Mouse (Mus musculus): ENCODE results near the gene Map2k6. TPM values are rescaled to one million over a fixed set of nuclear protein-coding genes. Genes with fewer than 3 reads are reported as not detected.

The Map2k6 gene
- polyA plus RNA-seq, 1 experiment from 2014 or later: 22.2 TPM

DNA sequence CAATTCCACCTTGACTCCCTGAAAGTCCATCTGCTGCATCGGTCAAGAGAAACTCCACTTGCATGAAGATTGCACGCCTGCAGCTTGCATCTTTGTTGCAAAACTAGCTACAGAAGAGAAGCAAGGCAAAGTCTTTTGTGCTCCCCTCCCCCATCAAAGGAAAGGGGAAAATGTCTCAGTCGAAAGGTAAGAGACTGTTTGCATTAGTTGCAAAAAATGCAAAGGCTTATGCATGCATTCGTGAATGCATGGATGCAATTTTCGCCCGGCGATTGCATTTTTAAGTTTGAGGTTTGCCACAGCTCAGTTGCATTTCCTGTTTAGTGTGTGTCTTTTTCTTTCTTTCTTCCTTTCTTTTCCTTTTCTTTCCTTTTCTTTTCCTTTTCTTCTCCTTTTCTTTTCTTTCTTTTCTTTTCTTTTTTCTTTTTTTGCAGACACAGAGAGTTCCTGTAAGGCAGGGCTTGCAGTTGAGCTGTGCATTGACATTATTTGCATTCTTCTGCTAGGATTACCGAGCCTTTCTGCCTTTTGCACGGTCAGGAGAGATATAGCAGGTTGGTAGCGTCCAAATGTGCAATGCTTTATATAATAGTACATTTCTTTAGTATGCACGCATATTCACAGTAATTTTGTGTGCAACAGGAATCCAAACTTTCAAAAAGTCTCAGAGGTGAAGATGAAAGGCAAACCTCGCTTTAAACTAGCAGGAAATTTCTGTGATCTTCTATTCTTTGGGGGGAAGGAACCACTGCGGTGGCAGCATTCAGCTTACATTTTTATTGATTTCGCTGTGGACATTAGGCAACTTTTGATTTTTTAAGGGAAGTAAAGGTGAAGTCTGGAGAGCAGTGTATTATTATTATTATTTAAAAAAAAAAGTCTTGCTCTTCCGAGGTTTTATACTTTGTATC is 573 bp downstream of the Map2k6 start:
- peak overlapping the region; percentile 48; the same call in 1 of the 2 replicates for H3K9ac ChIP-seq (replicated peaks; ENCODE audit: low read depth, low read length)
- peak overlapping the region; percentile 53 for H3K4me3 ChIP-seq (ENCODE audit: low read depth, low read length)
- no peaks in the 10 kb centered on the region for H3K9me3 ChIP-seq (ENCODE audit: control insufficient read depth, low read length)
- WGBS: 11% methylated on average over 15 of the region's 15 CpGs
- no peak for ATAC-seq (ENCODE audit: low read depth)
- H3K27ac ChIP-seq (ENCODE audit: low read depth, low read length): peak overlapping the region; percentile 18; the same call in 1 of the 2 replicates
- no peaks in the 10 kb centered on the region for H3K27me3 ChIP-seq (ENCODE audit: control insufficient read depth, insufficient read depth, low read length)
- peaks cover 14% of the 10 kb centered on the region; the same call in 1 of the 2 replicates for H3K4me1 ChIP-seq (ENCODE audit: control insufficient read depth, insufficient read depth, low read length)
- no peaks in the 10 kb centered on the region for H3K36me3 ChIP-seq (ENCODE audit: control insufficient read depth, insufficient read depth, low read length)
- H3K4me2 ChIP-seq (ENCODE audit: low read depth, low read length): peak overlapping the region; percentile 68

DNA sequence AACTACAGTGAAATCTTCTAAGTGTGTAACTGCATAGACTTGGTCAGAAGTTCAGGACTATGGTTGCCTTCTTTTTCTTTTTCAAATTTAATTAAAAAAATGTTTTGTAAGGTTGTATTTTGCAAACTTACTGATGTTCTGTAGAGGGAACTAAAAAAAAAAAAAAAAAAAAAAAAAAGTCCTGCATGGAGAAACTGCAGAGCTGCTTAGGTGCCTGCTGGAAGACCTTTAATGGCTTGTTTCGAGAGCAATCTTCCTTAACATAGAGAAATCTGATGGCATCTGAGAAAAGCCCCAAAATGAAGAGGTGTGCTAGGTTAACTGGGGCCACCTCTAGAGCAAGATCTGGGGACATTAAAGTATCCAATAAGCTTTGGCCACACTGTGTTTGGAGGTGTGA is 1.4 kb downstream of the Map2k6 start:
- no peak for ATAC-seq (ENCODE audit: low read depth)
- no peaks in the 10 kb centered on the region for H3K9me3 ChIP-seq (ENCODE audit: control insufficient read depth, low read length)
- H3K36me3 ChIP-seq (ENCODE audit: control insufficient read depth, insufficient read depth, low read length): no peaks in the 10 kb centered on the region
- peaks cover 14% of the 10 kb centered on the region; the same call in 1 of the 2 replicates for H3K4me1 ChIP-seq (ENCODE audit: control insufficient read depth, insufficient read depth, low read length)
- H3K27me3 ChIP-seq (ENCODE audit: control insufficient read depth, insufficient read depth, low read length): no peaks in the 10 kb centered on the region
- no peak overlapping the region for H3K27ac ChIP-seq (ENCODE audit: low read depth, low read length)
- no peak overlapping the region for H3K9ac ChIP-seq (replicated peaks; ENCODE audit: low read depth, low read length)
- 44% methylated on average over 1 of the region's 1 CpGs for WGBS
- peak overlapping the region; percentile 53 for H3K4me3 ChIP-seq (ENCODE audit: low read depth, low read length)
- peak overlapping the region; percentile 68 for H3K4me2 ChIP-seq (ENCODE audit: low read depth, low read length)

DNA sequence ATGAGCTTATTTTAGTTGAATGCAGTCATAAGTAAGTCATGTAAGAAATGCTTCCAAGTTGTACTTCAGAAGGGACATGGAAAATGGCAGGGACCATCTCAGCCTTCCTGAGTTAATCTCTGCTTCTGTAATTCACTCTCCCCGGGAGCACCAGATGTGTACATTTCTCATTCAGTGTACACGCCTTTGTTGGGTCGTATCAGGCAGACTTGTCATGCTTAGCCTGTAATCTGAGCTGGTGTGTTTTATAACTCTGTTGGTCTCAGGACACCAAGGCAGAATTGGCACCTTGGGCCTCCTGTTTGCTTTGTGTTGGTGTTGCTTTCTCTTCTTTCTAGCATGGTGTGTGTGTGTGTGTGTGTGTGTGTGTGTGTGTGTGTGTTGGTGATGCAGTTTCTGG is 3.7 kb downstream of the Map2k6 start:
- Histone ChIP-seq H3K4me1 (ENCODE audit: control insufficient read depth, insufficient read depth, low read length) (peaks cover 9% of the 10 kb centered on the region; the same call in 1 of the 2 replicates), H3K36me3 (ENCODE audit: control insufficient read depth, insufficient read depth, low read length) (no peaks in the 10 kb centered on the region), H3K27me3 (ENCODE audit: control insufficient read depth, insufficient read depth, low read length) (no peaks in the 10 kb centered on the region), H3K9me3 (ENCODE audit: control insufficient read depth, low read length) (no peaks in the 10 kb centered on the region), H3K27ac (ENCODE audit: low read depth, low read length) (no peak overlapping the region), H3K9ac (replicated peaks; ENCODE audit: low read depth, low read length) (no peak overlapping the region), H3K4me3 (ENCODE audit: low read depth, low read length) (no peak overlapping the region), H3K4me2 (ENCODE audit: low read depth, low read length) (peak overlapping the region; percentile 6; the same call in 1 of the 2 replicates)
- 17% methylated on average over 3 of the region's 3 CpGs for WGBS
- no peak for ATAC-seq (ENCODE audit: low read depth)

DNA sequence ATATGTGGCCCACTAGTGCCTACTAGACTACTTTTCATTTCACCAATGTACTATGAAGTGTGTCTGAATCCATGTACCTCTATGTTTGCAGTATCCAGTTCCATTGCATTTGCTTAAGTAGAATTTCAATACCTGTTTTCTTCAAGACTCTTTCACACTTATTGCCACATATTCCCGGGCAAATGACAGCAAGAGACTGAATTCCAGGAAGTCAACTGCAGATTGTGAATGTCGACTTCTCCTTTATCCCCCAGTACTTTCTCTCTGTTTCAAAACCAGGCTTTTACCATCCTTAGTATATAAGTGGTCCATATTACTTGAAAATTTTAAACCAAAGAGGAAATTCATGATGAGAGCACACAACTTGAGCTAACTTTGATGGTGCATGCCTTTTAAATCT is 4.7 kb downstream of the Map2k6 start:
- Histone ChIP-seq H3K4me3 (ENCODE audit: low read depth, low read length) (no peak overlapping the region), H3K9ac (replicated peaks; ENCODE audit: low read depth, low read length) (no peak overlapping the region)
- no peak for ATAC-seq (ENCODE audit: low read depth)

DNA sequence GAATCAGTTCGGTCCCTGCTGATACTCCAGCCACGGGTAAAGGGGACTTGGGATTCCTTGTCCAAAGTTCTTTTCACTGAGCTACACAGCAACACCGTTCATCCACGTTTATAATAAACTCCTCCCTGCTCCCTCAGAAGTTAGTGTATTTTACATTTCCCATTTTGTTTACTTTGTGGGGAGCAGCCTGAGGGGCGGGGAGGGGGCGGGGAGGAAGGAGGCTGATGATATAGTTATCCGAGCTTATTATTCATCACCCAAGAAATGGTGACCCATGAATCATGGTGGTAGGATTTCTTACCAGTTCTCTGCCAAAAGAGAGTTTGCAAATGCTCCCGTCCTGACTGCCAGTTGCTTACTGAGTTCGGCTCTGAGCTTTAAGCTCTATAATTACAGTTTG is 6.7 kb downstream of the Map2k6 start:
- H3K4me2 ChIP-seq (ENCODE audit: low read depth, low read length): no peak overlapping the region
- ATAC-seq (ENCODE audit: low read depth): no peak
- H3K9me3 ChIP-seq (ENCODE audit: control insufficient read depth, low read length): no peaks in the 10 kb centered on the region
- H3K27ac ChIP-seq (ENCODE audit: low read depth, low read length): no peak overlapping the region
- WGBS: 81% methylated on average over 9 of the region's 9 CpGs
- no peaks in the 10 kb centered on the region for H3K27me3 ChIP-seq (ENCODE audit: control insufficient read depth, insufficient read depth, low read length)
- H3K4me1 ChIP-seq (ENCODE audit: control insufficient read depth, insufficient read depth, low read length): peaks cover 4% of the 10 kb centered on the region; the same call in 1 of the 2 replicates
- H3K9ac ChIP-seq (replicated peaks; ENCODE audit: low read depth, low read length): no peak overlapping the region
- H3K4me3 ChIP-seq (ENCODE audit: low read depth, low read length): no peak overlapping the region
- no peaks in the 10 kb centered on the region for H3K36me3 ChIP-seq (ENCODE audit: control insufficient read depth, insufficient read depth, low read length)

More for the DNA sequence above, 4.7 kb downstream of the Map2k6 start:
- H3K4me2 ChIP-seq (ENCODE audit: low read depth, low read length): no peak overlapping the region
- peaks cover 9% of the 10 kb centered on the region; the same call in 1 of the 2 replicates for H3K4me1 ChIP-seq (ENCODE audit: control insufficient read depth, insufficient read depth, low read length)
- H3K27me3 ChIP-seq (ENCODE audit: control insufficient read depth, insufficient read depth, low read length): no peaks in the 10 kb centered on the region
- no peaks in the 10 kb centered on the region for H3K9me3 ChIP-seq (ENCODE audit: control insufficient read depth, low read length)
- H3K27ac ChIP-seq (ENCODE audit: low read depth, low read length): no peak overlapping the region
- no peaks in the 10 kb centered on the region for H3K36me3 ChIP-seq (ENCODE audit: control insufficient read depth, insufficient read depth, low read length)
- 94% methylated on average over 2 of the region's 2 CpGs for WGBS

DNA sequence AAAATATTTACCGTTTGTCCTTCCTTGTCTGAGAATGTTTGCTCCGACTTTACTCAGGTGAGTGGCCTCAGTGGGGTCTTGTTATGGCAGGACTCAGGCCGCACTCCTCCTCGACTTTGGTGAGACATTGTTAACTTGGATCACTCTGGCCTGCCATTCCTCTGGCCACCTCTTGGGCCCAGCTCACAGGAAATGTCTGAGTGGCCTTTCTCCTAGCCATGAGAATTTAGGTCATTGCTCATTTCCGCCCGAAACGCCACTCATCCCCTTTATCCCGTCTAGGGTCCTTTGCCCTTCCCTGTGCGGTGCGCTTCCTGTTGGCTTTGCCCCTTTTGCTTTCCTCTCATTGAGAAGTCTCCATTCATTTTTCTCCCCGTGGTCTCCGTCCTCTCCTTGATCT is 10.2 kb downstream of the Map2k6 start:
- no peak for ATAC-seq (ENCODE audit: low read depth)
- no peak overlapping the region for H3K4me2 ChIP-seq (ENCODE audit: low read depth, low read length)
- no peaks in the 10 kb centered on the region for H3K4me1 ChIP-seq (ENCODE audit: control insufficient read depth, insufficient read depth, low read length)
- WGBS: 92% methylated on average over 12 of the region's 12 CpGs
- H3K9ac ChIP-seq (replicated peaks; ENCODE audit: low read depth, low read length): no peak overlapping the region
- H3K27me3 ChIP-seq (ENCODE audit: control insufficient read depth, insufficient read depth, low read length): no peaks in the 10 kb centered on the region
- no peaks in the 10 kb centered on the region for H3K36me3 ChIP-seq (ENCODE audit: control insufficient read depth, insufficient read depth, low read length)
- H3K27ac ChIP-seq (ENCODE audit: low read depth, low read length): no peak overlapping the region
- no peak overlapping the region for H3K4me3 ChIP-seq (ENCODE audit: low read depth, low read length)
- H3K9me3 ChIP-seq (ENCODE audit: control insufficient read depth, low read length): no peaks in the 10 kb centered on the region

DNA sequence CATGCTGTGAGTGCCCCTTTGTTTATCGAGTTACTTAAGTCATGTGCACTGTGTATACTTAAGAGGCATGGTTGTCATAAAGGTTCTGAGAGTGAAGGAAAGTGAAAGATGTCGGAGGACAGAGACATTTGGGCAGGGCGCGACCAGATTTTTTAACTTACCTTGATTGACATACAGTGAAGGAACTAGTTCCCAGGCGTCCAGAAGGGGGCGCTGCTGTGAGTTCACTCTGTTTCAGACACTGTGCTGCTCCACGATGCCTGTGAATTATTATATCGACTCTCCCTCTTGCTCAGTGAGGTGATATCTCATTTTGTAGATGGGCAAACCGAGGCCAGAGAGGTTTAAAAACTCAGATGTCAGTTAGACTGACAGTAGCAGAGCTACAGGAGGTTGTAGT is 10.9 kb downstream of the Map2k6 start:
- H3K36me3 ChIP-seq (ENCODE audit: control insufficient read depth, insufficient read depth, low read length): no peaks in the 10 kb centered on the region
- no peak overlapping the region for H3K9ac ChIP-seq (replicated peaks; ENCODE audit: low read depth, low read length)
- H3K4me1 ChIP-seq (ENCODE audit: control insufficient read depth, insufficient read depth, low read length): no peaks in the 10 kb centered on the region
- H3K27me3 ChIP-seq (ENCODE audit: control insufficient read depth, insufficient read depth, low read length): no peaks in the 10 kb centered on the region
- H3K4me2 ChIP-seq (ENCODE audit: low read depth, low read length): no peak overlapping the region
- H3K9me3 ChIP-seq (ENCODE audit: control insufficient read depth, low read length): no peaks in the 10 kb centered on the region
- WGBS: 71% methylated on average over 9 of the region's 9 CpGs
- no peak for ATAC-seq (ENCODE audit: low read depth)
- H3K4me3 ChIP-seq (ENCODE audit: low read depth, low read length): no peak overlapping the region
- no peak overlapping the region for H3K27ac ChIP-seq (ENCODE audit: low read depth, low read length)

DNA sequence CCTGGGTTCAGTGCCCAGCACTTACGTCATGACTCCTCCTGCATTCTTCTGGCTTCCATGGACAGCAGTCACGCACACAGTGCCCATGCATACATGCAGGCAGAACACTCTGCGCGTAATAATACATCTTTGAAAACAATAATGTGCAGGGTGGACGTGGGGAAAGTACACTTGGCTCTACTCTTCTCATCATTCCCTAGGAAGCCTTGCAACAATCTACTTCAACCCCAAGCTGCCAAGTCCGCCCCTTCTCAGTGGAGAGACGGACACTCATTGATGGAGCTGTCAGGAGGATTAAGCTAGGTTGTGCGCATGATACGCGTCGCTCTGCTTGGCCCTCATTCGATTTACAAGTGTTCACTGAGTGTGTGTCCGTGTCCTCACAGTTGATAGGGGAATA is 12.7 kb downstream of the Map2k6 start:
- 95% methylated on average over 13 of the region's 13 CpGs for WGBS
- ATAC-seq (ENCODE audit: low read depth): no peak
- H3K9me3 ChIP-seq (ENCODE audit: control insufficient read depth, low read length): no peaks in the 10 kb centered on the region
- H3K4me3 ChIP-seq (ENCODE audit: low read depth, low read length): no peak overlapping the region
- H3K36me3 ChIP-seq (ENCODE audit: control insufficient read depth, insufficient read depth, low read length): no peaks in the 10 kb centered on the region
- no peaks in the 10 kb centered on the region for H3K27me3 ChIP-seq (ENCODE audit: control insufficient read depth, insufficient read depth, low read length)
- no peak overlapping the region for H3K9ac ChIP-seq (replicated peaks; ENCODE audit: low read depth, low read length)
- H3K4me1 ChIP-seq (ENCODE audit: control insufficient read depth, insufficient read depth, low read length): no peaks in the 10 kb centered on the region
- H3K27ac ChIP-seq (ENCODE audit: low read depth, low read length): no peak overlapping the region
- H3K4me2 ChIP-seq (ENCODE audit: low read depth, low read length): no peak overlapping the region

DNA sequence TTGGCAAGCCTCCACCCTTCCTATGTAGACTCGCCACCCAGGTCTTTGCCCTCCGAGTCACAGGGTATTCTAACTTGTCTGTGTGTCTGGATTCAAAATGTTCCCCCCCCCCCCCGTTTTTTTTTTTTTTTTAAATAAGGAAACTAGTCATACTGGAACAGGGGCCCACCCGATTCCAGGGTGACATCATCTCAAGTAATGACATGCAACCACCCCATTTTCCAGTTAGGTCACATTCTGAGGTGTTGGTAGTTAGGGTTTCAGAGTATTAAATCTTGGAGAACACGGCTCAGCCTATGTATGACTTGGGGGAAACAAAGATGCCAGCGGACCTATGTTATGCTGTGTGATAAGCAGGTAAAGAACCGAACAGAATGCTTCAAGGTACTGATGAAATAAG is 15.3 kb downstream of the Map2k6 start:
- WGBS: 90% methylated on average over 7 of the region's 7 CpGs

More for the DNA sequence above, 15.3 kb downstream of the Map2k6 start:
- Histone ChIP-seq H3K9ac (replicated peaks; ENCODE audit: low read depth, low read length) (no peak overlapping the region), H3K9me3 (ENCODE audit: control insufficient read depth, low read length) (no peaks in the 10 kb centered on the region), H3K27ac (ENCODE audit: low read depth, low read length) (no peak overlapping the region), H3K36me3 (ENCODE audit: control insufficient read depth, insufficient read depth, low read length) (no peaks in the 10 kb centered on the region), H3K4me2 (ENCODE audit: low read depth, low read length) (no peak overlapping the region), H3K4me1 (ENCODE audit: control insufficient read depth, insufficient read depth, low read length) (no peaks in the 10 kb centered on the region), H3K4me3 (ENCODE audit: low read depth, low read length) (no peak overlapping the region), H3K27me3 (ENCODE audit: control insufficient read depth, insufficient read depth, low read length) (no peaks in the 10 kb centered on the region)
- ATAC-seq (ENCODE audit: low read depth): no peak
